Mouse (Mus musculus) lung, postnatal 36 days (tissue): Measurements from ENCODE around the gene Olfr1489.
"Not testable (repeated sequence)": the region's sequence is repeated elsewhere in the genome, so short reads cannot be mapped to it uniquely, and the experiment has no call there.

ENCODE experiments used
- DNase-seq: peaks from one replicate; pipeline ENCODE4 v3.0.0; 2022; ENCODE audit warnings: mixed read lengths

Gene Olfr1489

GRCm38 (mm10) chr19:13631321-13631720 lies at the start of gene Olfr1489:
TSS of gene Olfr1489 (plus strand) at chr19:13631621.
- DNase-seq, result no peak

DNA sequence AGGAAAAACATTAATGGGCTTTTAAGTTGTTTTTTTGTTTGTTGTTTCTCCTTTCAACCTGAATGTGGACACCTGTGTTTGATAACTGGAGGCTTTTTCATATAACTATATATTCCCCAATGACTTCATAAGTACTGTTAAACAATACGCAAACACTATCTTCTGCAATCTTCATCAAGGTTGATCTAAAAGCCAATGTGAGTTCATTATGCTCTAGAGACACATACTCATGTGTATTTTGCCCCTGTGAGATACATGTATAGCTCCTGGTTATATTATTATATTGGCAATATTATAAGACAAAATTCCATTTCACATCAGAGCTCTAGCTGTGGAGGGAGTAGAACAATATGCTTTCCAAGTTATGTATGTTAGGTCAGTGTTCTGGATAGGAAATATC lies 48.2 kb upstream of the Olfr1489 start, which contains the start of gene Olfr1484:
Gene Olfr1484 (plus strand): TSS at position 301 of the 400 bp plus-strand sequence.
- DNase-seq, result no peak

DNA sequence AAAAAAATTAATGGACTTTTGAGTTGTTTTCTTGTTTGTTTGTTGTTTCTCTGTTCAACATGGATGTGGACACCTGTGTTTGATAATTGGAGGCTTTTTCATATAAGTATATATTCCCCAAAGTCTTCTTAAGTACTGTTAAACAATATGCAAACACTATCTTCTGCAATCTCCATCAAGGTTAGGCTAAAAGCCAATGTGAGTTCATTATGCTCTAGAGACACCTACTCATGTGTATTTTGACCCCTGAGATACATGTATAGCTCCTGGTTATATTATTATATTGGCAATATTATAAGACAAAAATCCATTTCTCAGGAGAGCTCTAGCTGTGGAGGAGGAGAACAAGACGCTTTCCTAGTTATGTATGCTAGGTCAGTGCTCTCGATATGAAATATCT lies 14.3 kb upstream of the Olfr1489 start, which contains the start of gene Olfr1487:
Gene Olfr1487 (plus strand): TSS at position 301 of the 400 bp plus-strand sequence.
- DNase-seq, result not testable (repeated sequence)

DNA sequence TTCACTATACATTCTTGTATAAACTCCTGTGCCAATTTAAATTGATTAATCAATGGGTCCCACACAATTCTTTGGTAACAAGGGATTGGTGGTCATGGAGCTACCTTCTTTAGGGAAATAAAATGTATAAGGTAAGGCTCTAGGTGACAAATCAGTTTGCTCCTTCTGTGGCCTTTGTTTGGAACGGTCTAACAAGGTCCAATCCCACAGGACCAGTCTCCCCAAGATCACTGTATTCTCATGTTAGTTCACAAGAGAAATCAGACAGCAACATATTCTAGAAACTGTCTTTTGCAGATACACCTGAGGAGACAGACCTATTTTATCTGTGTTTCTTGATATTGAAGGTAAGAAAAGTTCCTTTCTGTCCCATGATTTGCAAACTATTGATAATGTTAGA lies 19.4 kb downstream of the Olfr1489 start, which contains the start of gene Olfr1490:
Gene Olfr1490 (plus strand): TSS at position 301 of the 400 bp plus-strand sequence.
- no peak for DNase-seq
